In the genomic region with DNA sequence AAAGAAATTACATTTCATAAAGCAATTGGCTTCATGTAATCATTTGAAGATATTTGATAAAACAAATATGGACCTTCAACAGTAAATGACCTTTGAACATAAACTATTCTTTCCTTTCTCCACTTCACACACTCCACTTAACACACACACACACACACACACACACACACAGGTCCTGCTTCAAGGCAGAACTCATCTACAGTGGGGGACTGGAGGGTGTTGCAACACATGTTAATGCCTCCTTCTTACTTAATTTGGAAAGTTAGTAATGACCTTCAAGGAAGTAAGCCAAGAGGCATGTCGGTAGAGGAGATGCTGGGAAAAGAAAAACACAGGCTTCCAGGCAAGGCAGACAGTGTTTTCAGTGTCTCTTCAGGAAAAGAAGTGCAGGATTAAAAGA, we compare ENCODE assay signal across 21 mouse cellular contexts.
DNase-seq lines count a peak whose midpoint lies in the region; ATAC-seq and TF ChIP-seq lines count a peak whose summit lies in the region.
"Had no signal": no experiment of that assay in that cellular context is flagged by ENCODE, and none has a peak within 500 bp of the region (broad histone marks: within the 10 kb centered on the region; RNA-seq: fewer than 3 reads in every experiment).

No protein-coding gene starts in this region.

- H3K9me3 ChIP-seq in lung, embryonic 14.5 days (ENCODE audit: low read depth, low read length) = no peaks in the 10 kb centered on the region
- H3K9me3 ChIP-seq in stomach, postnatal 0 days (ENCODE audit: control insufficient read depth, low read length) = no peaks in the 10 kb centered on the region
- H3K9me3 ChIP-seq: embryonic facial prominence, embryonic 12.5 days; forebrain, embryonic 12.5 days; hindbrain, embryonic 12.5 days; liver, embryonic 12.5 days; midbrain, embryonic 13.5 days had no signal

- ATAC-seq in lung, embryonic 14.5 days (ENCODE audit: insufficient read depth) = no peak
- peak; percentile 54; the same call in 1 of the 2 replicates for ATAC-seq in stomach, postnatal 0 days (ENCODE audit: low FRiP score, low TSS enrichment)
- ATAC-seq: activated CD4-positive, CD25-positive, alpha-beta regulatory T cell, adult 4 months; liver, embryonic 12.5 days; midbrain, embryonic 13.5 days had no signal

- WGBS in lung, embryonic 14.5 days = 7% methylated on average over 1 of the region's 1 CpGs
- WGBS in small intestine, adult 2 months = 5% methylated on average over 1 of the region's 1 CpGs
- WGBS in stomach, postnatal 0 days = 9% methylated on average over 1 of the region's 1 CpGs

- H3K4me3 ChIP-seq in lung, embryonic 14.5 days (ENCODE audit: low read depth, low read length) = no peak overlapping the region
- no peak overlapping the region for H3K4me3 ChIP-seq in small intestine, adult 2 months (ENCODE audit: low read depth, low read length)
- H3K4me3 ChIP-seq in stomach, postnatal 0 days (ENCODE audit: low read depth, low read length) = no peak overlapping the region
- H3K4me3 ChIP-seq: embryonic facial prominence, embryonic 12.5 days; forebrain, embryonic 12.5 days; gastrocnemius, adult 2 months; hindbrain, embryonic 12.5 days; liver, embryonic 12.5 days; megakaryocyte, embryonic 14.5 days; midbrain, embryonic 13.5 days had no signal

- DNase-seq in kidney, adult 11 months = peak; percentile 11
- DNase-seq in kidney, postnatal 10 days = no peak
- DNase-seq in lung, embryonic 14.5 days = peak; percentile 9
- DNase-seq in lung, postnatal 4 days = no peak
- peak; percentile 55 for DNase-seq in stomach, postnatal 0 days (ENCODE audit: low spot score)
- no peak for DNase-seq in embryo, embryonic 9.5 days (ENCODE audit: extremely low spot score)
- DNase-seq: adrenal gland, adult 8-10 months; cerebellum, adult 11-12 months; cerebellum, postnatal 10 days; gastrocnemius, adult 2 months; layer of hippocampus, postnatal 36 days; lung, adult 18-20 months; thymus, postnatal 25 days had no signal

- no peak overlapping the region for H3K4me2 ChIP-seq in lung, embryonic 14.5 days
- H3K4me2 ChIP-seq in stomach, postnatal 0 days (replicated peaks; ENCODE audit: low read depth) = no peak overlapping the region
- H3K4me2 ChIP-seq: embryonic facial prominence, embryonic 12.5 days; forebrain, embryonic 12.5 days; hindbrain, embryonic 12.5 days; liver, embryonic 12.5 days; midbrain, embryonic 13.5 days had no signal

- no peak overlapping the region for H3K27ac ChIP-seq in lung, embryonic 14.5 days (ENCODE audit: low read depth)
- H3K27ac ChIP-seq in small intestine, adult 2 months (ENCODE audit: insufficient read depth, low read depth, low read length) = peak overlapping the region; percentile 38; the same call in 1 of the 2 replicates
- 0 out of 2 replicates have a peak overlapping the region, but pooled peaks have one; percentile 30 for H3K27ac ChIP-seq in stomach, postnatal 0 days (replicated peaks)
- H3K27ac ChIP-seq: embryonic facial prominence, embryonic 12.5 days; forebrain, embryonic 12.5 days; gastrocnemius, adult 2 months; hindbrain, embryonic 12.5 days; liver, embryonic 12.5 days; midbrain, embryonic 13.5 days had no signal

- TF ChIP-seq POLR2A in small intestine, adult 2 months (IDR thresholded peaks at IDR 0.05; ENCODE audit: low read depth, low read length) = no peak

- H3K27me3 ChIP-seq in lung, embryonic 14.5 days (ENCODE audit: insufficient read depth, low read length) = no peaks in the 10 kb centered on the region
- no peaks in the 10 kb centered on the region for H3K27me3 ChIP-seq in small intestine, adult 2 months (ENCODE audit: control insufficient read depth, insufficient read depth, low read length)
- no peaks in the 10 kb centered on the region for H3K27me3 ChIP-seq in stomach, postnatal 0 days (ENCODE audit: control insufficient read depth, insufficient read depth, low read length)
- H3K27me3 ChIP-seq: embryonic facial prominence, embryonic 12.5 days; forebrain, embryonic 12.5 days; hindbrain, embryonic 12.5 days; liver, embryonic 12.5 days; megakaryocyte, embryonic 14.5 days had no signal

- no peak for TF ChIP-seq EP300 in stomach, postnatal 0 days (optimal IDR thresholded peaks at IDR 0.05)

- no peak overlapping the region for H3K9ac ChIP-seq in lung, embryonic 14.5 days
- no peak overlapping the region for H3K9ac ChIP-seq in stomach, postnatal 0 days (ENCODE audit: low read length)
- H3K9ac ChIP-seq: embryonic facial prominence, embryonic 12.5 days; forebrain, embryonic 12.5 days; hindbrain, embryonic 12.5 days; liver, embryonic 12.5 days; midbrain, embryonic 13.5 days had no signal

- no peaks in the 10 kb centered on the region for H3K36me3 ChIP-seq in lung, embryonic 14.5 days (ENCODE audit: insufficient read depth)
- H3K36me3 ChIP-seq in small intestine, adult 2 months (ENCODE audit: control insufficient read depth, insufficient read depth, low read length) = no peaks in the 10 kb centered on the region
- no peaks in the 10 kb centered on the region for H3K36me3 ChIP-seq in stomach, postnatal 0 days (ENCODE audit: control insufficient read depth, insufficient read depth, low read length)
- H3K36me3 ChIP-seq: embryonic facial prominence, embryonic 12.5 days; forebrain, embryonic 12.5 days; hindbrain, embryonic 12.5 days; liver, embryonic 12.5 days; midbrain, embryonic 13.5 days had no signal

- H3K4me1 ChIP-seq in lung, embryonic 14.5 days (ENCODE audit: insufficient read depth) = no peaks in the 10 kb centered on the region
- peaks cover 14% of the 10 kb centered on the region; the same call in 1 of the 2 replicates for H3K4me1 ChIP-seq in small intestine, adult 2 months (ENCODE audit: control insufficient read depth, insufficient read depth, insufficient read length, low read length)
- no peaks in the 10 kb centered on the region for H3K4me1 ChIP-seq in stomach, postnatal 0 days (replicated peaks; ENCODE audit: control insufficient read depth, insufficient read depth)
- H3K4me1 ChIP-seq: embryonic facial prominence, embryonic 12.5 days; hindbrain, embryonic 12.5 days; liver, embryonic 12.5 days; megakaryocyte, embryonic 14.5 days; midbrain, embryonic 13.5 days had no signal

- no peak for TF ChIP-seq CTCF in lung, embryonic 14.5 days (IDR thresholded peaks at IDR 0.05; ENCODE audit: low read depth)
- TF ChIP-seq CTCF in small intestine, adult 2 months (IDR thresholded peaks at IDR 0.05; ENCODE audit: extremely low read depth, insufficient read length, insufficient replicate concordance, low read depth, low read length) = no peak
- TF ChIP-seq CTCF in stomach, postnatal 0 days (IDR thresholded peaks at IDR 0.05; ENCODE audit: low read depth) = no peak

Comparison
In these comparisons a context has a peak if more than half of its experiments do, and no peak if none do; other contexts are left out.
1. DNase-seq: peak in kidney, adult 11 months (single experiment), lung, embryonic 14.5 days (single experiment) and stomach, postnatal 0 days (single experiment); none in kidney, postnatal 10 days (single experiment), lung, postnatal 4 days (0 of 2) and embryo, embryonic 9.5 days (single experiment).